Mouse (Mus musculus): ENCODE measurements around the gene C1qtnf4. TPM values are rescaled to one million over a fixed set of nuclear protein-coding genes. Genes with fewer than 3 reads are reported as not detected.

The C1qtnf4 gene
- total RNA-seq, 2 experiments from 2014 or later: 274 to 275 TPM

- intact Hi-C loops (cut with DNase I): loop anchor here (5.0 kb wide), 2 partner anchors 49 to 146 kb away; no protein-coding TSS in a partner anchor
These were observed 31.0 kb downstream of the C1qtnf4 start for GRCm38 (mm10) chr2:90916560-90917232.

GRCm38 (mm10) chr2:90917233-90917998, 31.8 kb downstream of the C1qtnf4 start:
- intact Hi-C loops (cut with DNase I): loop anchor here (5.0 kb wide), 2 partner anchors 50 to 145 kb away; no protein-coding TSS in a partner anchor
- peak; percentile 43 to 58 for DNase-seq (ENCODE audit: low spot score in 2 of 2)

More at GRCm38 (mm10) chr2:90916560-90917232, 31.0 kb downstream of the C1qtnf4 start:
- DNase-seq (ENCODE audit: low spot score in 2 of 2): no peak

- intact Hi-C loops (cut with DNase I): loop anchor here (5.0 kb wide), 2 partner anchors 51 to 144 kb away; no protein-coding TSS in a partner anchor
- peak in 1 of 2 experiments; percentile 29 for DNase-seq (ENCODE audit: low spot score in 2 of 2)
These were observed 32.5 kb downstream of the C1qtnf4 start for GRCm38 (mm10) chr2:90917999-90918698.

GRCm38 (mm10) chr2:90921178-90921577, 35.5 kb downstream of the C1qtnf4 start:
- intact Hi-C loops (cut with DNase I): no loop called here
- DNase-seq (ENCODE audit: low spot score in 2 of 2): no peak

- intact Hi-C loops (cut with DNase I): no loop called here
These were observed 37.0 kb downstream of the C1qtnf4 start for GRCm38 (mm10) chr2:90922636-90923035.

GRCm38 (mm10) chr2:90928566-90928965, 42.9 kb downstream of the C1qtnf4 start:
- intact Hi-C loops (cut with DNase I): no loop called here
- DNase-seq (ENCODE audit: low spot score in 2 of 2): no peak

More at GRCm38 (mm10) chr2:90922636-90923035, 37.0 kb downstream of the C1qtnf4 start:
- DNase-seq (ENCODE audit: low spot score in 2 of 2): no peak

GRCm38 (mm10) chr2:90931829-90932228, 46.2 kb downstream of the C1qtnf4 start:
- intact Hi-C loops (cut with DNase I): no loop called here
- DNase-seq (ENCODE audit: low spot score in 2 of 2): no peak

- intact Hi-C loops (cut with DNase I): no loop called here
- no peak for DNase-seq (ENCODE audit: low spot score in 2 of 2)
These were observed 46.6 kb downstream of the C1qtnf4 start for GRCm38 (mm10) chr2:90932273-90932672.

GRCm38 (mm10) chr2:90938362-90938761, 52.7 kb downstream of the C1qtnf4 start:
- DNase-seq (ENCODE audit: low spot score in 2 of 2): no peak
- intact Hi-C loops (cut with DNase I): no loop called here

- DNase-seq (ENCODE audit: low spot score in 2 of 2): no peak
- intact Hi-C loops (cut with DNase I): loop anchor here (2.0 to 5.0 kb wide), 2 partner anchors 25 to 113 kb away; partner anchors contain the start of gene Psmc3
These were observed 54.1 kb downstream of the C1qtnf4 start for GRCm38 (mm10) chr2:90939750-90940149.

Other genes starting within 250 kb of the C1qtnf4 start
- 10 to 100 TPM; 18.2 to 20.7 TPM for gene Nup160, start 208.6 kb upstream of the C1qtnf4 start, total RNA-seq (2021)
- 10 to 100 TPM; 50.3 to 52.0 TPM for gene Fnbp4, start 140.5 kb upstream of the C1qtnf4 start, total RNA-seq (2021)
- gene Agbl2, start 103.1 kb upstream of the C1qtnf4 start, total RNA-seq (2021): under 1 TPM; 0.25 to 0.60 TPM
- 100 to 1,000 TPM; 114 to 123 TPM for gene Mtch2, start 38.7 kb upstream of the C1qtnf4 start, total RNA-seq (2021)
- 10 to 100 TPM; 40.1 to 43.1 TPM for gene Kbtbd4, start 18.9 kb downstream of the C1qtnf4 start, total RNA-seq (2021)
- gene Ndufs3, start 19.0 kb downstream of the C1qtnf4 start, total RNA-seq (2021): 100 to 1,000 TPM; 234 to 246 TPM
- gene Celf1, start 54.5 kb downstream of the C1qtnf4 start, total RNA-seq (2021): 100 to 1,000 TPM; 151 to 155 TPM
- under 1 TPM; 0.41 to 0.53 TPM for gene Rapsn, start 149.8 kb downstream of the C1qtnf4 start, total RNA-seq (2021)
- 100 to 1,000 TPM; 184 to 218 TPM for gene Psmc3, start 168.1 kb downstream of the C1qtnf4 start, total RNA-seq (2021)
- gene Slc39a13, start 184.6 kb downstream of the C1qtnf4 start, total RNA-seq (2021): 10 to 100 TPM; 25.1 to 29.4 TPM
- 1 to 10 TPM; 3.0 to 5.3 TPM for gene Spi1, start 196.5 kb downstream of the C1qtnf4 start, total RNA-seq (2021)
- 1 to 10 TPM in 1 of 2 experiments, under 1 TPM in 1; 0.96 to 1.4 TPM for gene Mybpc3, start 232.3 kb downstream of the C1qtnf4 start, total RNA-seq (2021)

Data from left cerebral cortex, postnatal 25 days (tissue).